Mouse (Mus musculus) myocyte (in vitro differentiated cells): Measurements from ENCODE around the gene Mnat1.

ENCODE experiments used
- CEBPB ChIP-seq: IDR thresholded peaks from 2 replicates; pipeline ENCODE4 v1.6.1; 2011; ENCODE audit warnings: mild to moderate bottlenecking, moderate library complexity; ENCODE audit not compliant: poor library complexity, insufficient read depth, severe bottlenecking
- POLR2A ChIP-seq: IDR thresholded peaks from one replicate; pipeline ENCODE4 v1.6.1; 2011; ENCODE audit warnings: low read depth, mild to moderate bottlenecking, control low read depth, moderate library complexity; ENCODE audit not compliant: insufficient read length

GRCm38 (mm10) chr12:73223872-73224271 is 100.4 kb downstream of the Mnat1 start:
- TF ChIP-seq POLR2A (no peak), CEBPB (no peak)
